Mouse (Mus musculus): Measurements from ENCODE around the gene Map4. TPM values are rescaled to one million over a fixed set of nuclear protein-coding genes. Genes with fewer than 3 reads are reported as not detected.

Gene Map4
- polyA plus RNA-seq, 1 experiment = 220 TPM

GRCm38 (mm10) chr9:110052951-110053304, 121.7 kb downstream of the Map4 start:
- Histone ChIP-seq H3K27ac (ENCODE audit: insufficient read depth, low read length) (0 out of 2 replicates have a peak overlapping the region, but pooled peaks have one; percentile 12), H3K4me1 (ENCODE audit: control insufficient read depth, insufficient read depth, low read length) (peaks cover 5% of the 10 kb centered on the region; the same call in 1 of the 2 replicates), H3K4me3 (ENCODE audit: insufficient read depth, low read length) (no peak overlapping the region)
- TF ChIP-seq POLR2A (IDR thresholded peaks at IDR 0.05; ENCODE audit: low read depth, low read length) (no peak), CTCF (IDR thresholded peaks at IDR 0.05; ENCODE audit: borderline replicate concordance, insufficient read depth, low read length) (no peak)

- Histone ChIP-seq H3K4me3 (ENCODE audit: insufficient read depth, low read length) (no peak overlapping the region), H3K4me1 (ENCODE audit: control insufficient read depth, insufficient read depth, low read length) (peaks cover 5% of the 10 kb centered on the region; the same call in 1 of the 2 replicates), H3K27ac (ENCODE audit: insufficient read depth, low read length) (0 out of 2 replicates have a peak overlapping the region, but pooled peaks have one; percentile 12)
- TF ChIP-seq POLR2A (IDR thresholded peaks at IDR 0.05; ENCODE audit: low read depth, low read length) (no peak), CTCF (IDR thresholded peaks at IDR 0.05; ENCODE audit: borderline replicate concordance, insufficient read depth, low read length) (no peak)
Observed at GRCm38 (mm10) chr9:110053305-110054079, 122.2 kb downstream of the Map4 start.

GRCm38 (mm10) chr9:110054080-110054421, 122.8 kb downstream of the Map4 start:
- H3K4me3 ChIP-seq (ENCODE audit: insufficient read depth, low read length) = no peak overlapping the region
- H3K27ac ChIP-seq (ENCODE audit: insufficient read depth, low read length) = peak overlapping the region; percentile 47; the same call in 1 of the 2 replicates
- H3K4me1 ChIP-seq (ENCODE audit: control insufficient read depth, insufficient read depth, low read length) = peaks cover 5% of the 10 kb centered on the region; the same call in 1 of the 2 replicates
- TF ChIP-seq CTCF (IDR thresholded peaks at IDR 0.05; ENCODE audit: borderline replicate concordance, insufficient read depth, low read length) (no peak), POLR2A (IDR thresholded peaks at IDR 0.05; ENCODE audit: low read depth, low read length) (no peak)

GRCm38 (mm10) chr9:110054781-110055180, 123.5 kb downstream of the Map4 start:
- Histone ChIP-seq H3K4me3 (ENCODE audit: insufficient read depth, low read length) (no peak overlapping the region), H3K27ac (ENCODE audit: insufficient read depth, low read length) (no peak overlapping the region), H3K4me1 (ENCODE audit: control insufficient read depth, insufficient read depth, low read length) (peaks cover 5% of the 10 kb centered on the region; the same call in 1 of the 2 replicates)
- TF ChIP-seq POLR2A (IDR thresholded peaks at IDR 0.05; ENCODE audit: low read depth, low read length) (no peak), CTCF (IDR thresholded peaks at IDR 0.05; ENCODE audit: borderline replicate concordance, insufficient read depth, low read length) (no peak)

- H3K4me3 ChIP-seq (ENCODE audit: insufficient read depth, low read length) = no peak overlapping the region
- peaks cover 5% of the 10 kb centered on the region; the same call in 1 of the 2 replicates for H3K4me1 ChIP-seq (ENCODE audit: control insufficient read depth, insufficient read depth, low read length)
- no peak for TF ChIP-seq POLR2A (IDR thresholded peaks at IDR 0.05; ENCODE audit: low read depth, low read length)
- no peak for TF ChIP-seq CTCF (IDR thresholded peaks at IDR 0.05; ENCODE audit: borderline replicate concordance, insufficient read depth, low read length)
- no peak overlapping the region for H3K27ac ChIP-seq (ENCODE audit: insufficient read depth, low read length)
Observed at GRCm38 (mm10) chr9:110057200-110057599, 125.9 kb downstream of the Map4 start.

GRCm38 (mm10) chr9:110060761-110061160, 129.5 kb downstream of the Map4 start:
- H3K4me3 ChIP-seq (ENCODE audit: insufficient read depth, low read length) = no peak overlapping the region
- TF ChIP-seq CTCF (IDR thresholded peaks at IDR 0.05; ENCODE audit: borderline replicate concordance, insufficient read depth, low read length) (no peak), POLR2A (IDR thresholded peaks at IDR 0.05; ENCODE audit: low read depth, low read length) (no peak)
- no peaks in the 10 kb centered on the region for H3K4me1 ChIP-seq (ENCODE audit: control insufficient read depth, insufficient read depth, low read length)
- no peak overlapping the region for H3K27ac ChIP-seq (ENCODE audit: insufficient read depth, low read length)

GRCm38 (mm10) chr9:110062405-110062804, 131.1 kb downstream of the Map4 start:
- no peak for TF ChIP-seq POLR2A (IDR thresholded peaks at IDR 0.05; ENCODE audit: low read depth, low read length)
- no peak for TF ChIP-seq CTCF (IDR thresholded peaks at IDR 0.05; ENCODE audit: borderline replicate concordance, insufficient read depth, low read length)
- H3K27ac ChIP-seq (ENCODE audit: insufficient read depth, low read length) = no peak overlapping the region
- no peak overlapping the region for H3K4me3 ChIP-seq (ENCODE audit: insufficient read depth, low read length)
- H3K4me1 ChIP-seq (ENCODE audit: control insufficient read depth, insufficient read depth, low read length) = no peaks in the 10 kb centered on the region

GRCm38 (mm10) chr9:110062861-110063260, 131.6 kb downstream of the Map4 start:
- no peaks in the 10 kb centered on the region for H3K4me1 ChIP-seq (ENCODE audit: control insufficient read depth, insufficient read depth, low read length)
- H3K4me3 ChIP-seq (ENCODE audit: insufficient read depth, low read length) = no peak overlapping the region
- no peak for TF ChIP-seq CTCF (IDR thresholded peaks at IDR 0.05; ENCODE audit: borderline replicate concordance, insufficient read depth, low read length)
- TF ChIP-seq POLR2A (IDR thresholded peaks at IDR 0.05; ENCODE audit: low read depth, low read length) = no peak
- H3K27ac ChIP-seq (ENCODE audit: insufficient read depth, low read length) = no peak overlapping the region

GRCm38 (mm10) chr9:110064641-110065040, 133.4 kb downstream of the Map4 start:
- TF ChIP-seq CTCF (IDR thresholded peaks at IDR 0.05; ENCODE audit: borderline replicate concordance, insufficient read depth, low read length) (no peak), POLR2A (IDR thresholded peaks at IDR 0.05; ENCODE audit: low read depth, low read length) (no peak)
- no peaks in the 10 kb centered on the region for H3K4me1 ChIP-seq (ENCODE audit: control insufficient read depth, insufficient read depth, low read length)
- no peak overlapping the region for H3K27ac ChIP-seq (ENCODE audit: insufficient read depth, low read length)
- H3K4me3 ChIP-seq (ENCODE audit: insufficient read depth, low read length) = no peak overlapping the region

- Histone ChIP-seq H3K4me3 (ENCODE audit: insufficient read depth, low read length) (no peak overlapping the region), H3K4me1 (ENCODE audit: control insufficient read depth, insufficient read depth, low read length) (peaks cover 8% of the 10 kb centered on the region), H3K27ac (ENCODE audit: insufficient read depth, low read length) (no peak overlapping the region)
- TF ChIP-seq CTCF (IDR thresholded peaks at IDR 0.05; ENCODE audit: borderline replicate concordance, insufficient read depth, low read length) = no peak
Observed at GRCm38 (mm10) chr9:110068745-110069144, 137.5 kb downstream of the Map4 start.

Data from embryonic fibroblast, embryonic 13.5 days (primary cell).